Mouse (Mus musculus) kidney, embryonic 16.5 days (tissue): Measurements from ENCODE around the gene B430306N03Rik. TPM values are rescaled to one million over a fixed set of nuclear protein-coding genes. Genes with fewer than 3 reads are reported as not detected.

ENCODE experiments used
- ATAC-seq: fragments of 200-750 bp; cut with Nextera tagmentation; 2 replicates; pipeline ENCODE4 v1.8.0; 2017; ENCODE audit warnings: moderate TSS enrichment; ENCODE audit not compliant: low FRiP score, low TSS enrichment
- H3K27ac ChIP-seq: fragments of 300-500 bp; sonication (generic); 2 replicates; pipeline ENCODE4 v1.5.1; 2014; ENCODE audit warnings: low read length
- H3K27me3 ChIP-seq: fragments of 300-500 bp; sonication (generic); 2 replicates; pipeline ENCODE4 v1.6.1; 2014; ENCODE audit warnings: low read length, control low read depth, mixed read lengths; ENCODE audit not compliant: insufficient read depth
- H3K36me3 ChIP-seq: fragments of 300-500 bp; sonication (generic); 2 replicates; pipeline ENCODE4 v1.6.1; 2014; ENCODE audit warnings: low read length, control low read depth, mixed read lengths; ENCODE audit not compliant: insufficient read depth
- H3K4me1 ChIP-seq: fragments of 300-500 bp; sonication (generic); 2 replicates; pipeline ENCODE4 v1.6.1; 2014; ENCODE audit warnings: low read length, control low read depth, mixed read lengths; ENCODE audit not compliant: insufficient read depth
- H3K4me2 ChIP-seq: fragments of 300-500 bp; sonication (generic); replicated peaks from 2 replicates; pipeline ENCODE4 v1.6.1; 2014; ENCODE audit warnings: low read depth, low read length
- H3K4me3 ChIP-seq: fragments of 300-500 bp; sonication (generic); 2 replicates; pipeline ENCODE4 v1.5.1; 2014; ENCODE audit warnings: mild to moderate bottlenecking, low read length
- H3K9ac ChIP-seq: fragments of 300-500 bp; sonication (generic); replicated peaks from 2 replicates; pipeline ENCODE4 v1.6.1; 2014; ENCODE audit warnings: low read length
- H3K9me3 ChIP-seq: fragments of 300-500 bp; sonication (generic); 2 replicates; pipeline ENCODE4 v1.6.1; 2016; ENCODE audit warnings: low read length, control low read depth
- WGBS: fragments of 180-500 bp; shearing (Covaris S2); extraction: QIAGEN DNeasy Blood & Tissue Kit; methylation state at CpG from one replicate; pipeline ENCODE4 v1.1.7; 2014; 5-methylcytosine and 5-hydroxymethylcytosine counted together
- polyA plus RNA-seq: library from polyadenylated mRNA; unstranded; fragments of >200 nt; fragmentation: Nextera tagmentation; extraction: Ambion mirVana; gene quantifications from 2 replicates; pipeline ENCODE4 v1.2.1, GENCODE M21; 2015

B430306N03Rik gene
- polyA plus RNA-seq, 1 experiment from 2014 or later, result 0.25 TPM

DNA sequence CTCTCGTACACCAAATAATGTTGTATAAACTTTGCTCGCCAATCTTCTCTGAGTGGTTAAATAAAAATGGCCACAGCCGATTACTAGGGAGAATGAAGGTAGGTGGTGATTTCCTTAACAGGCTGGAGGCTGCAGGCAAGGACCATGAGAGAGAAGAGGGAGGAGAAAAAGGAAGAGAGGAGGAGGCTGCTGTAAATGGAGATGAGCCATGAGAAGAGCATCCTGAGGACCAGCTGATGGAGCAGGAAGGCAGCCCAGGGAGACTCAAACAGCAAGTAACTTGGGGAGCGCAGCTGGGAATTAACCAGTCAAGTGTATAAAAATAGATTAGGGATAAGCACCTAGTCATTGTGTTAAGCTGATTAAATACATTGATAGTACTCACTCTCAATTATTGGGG is 18.2 kb downstream of the B430306N03Rik start:
- 89% methylated on average over 4 of the region's 4 CpGs for WGBS
- Histone ChIP-seq H3K4me1 (no peaks in the 10 kb centered on the region), H3K27ac (no peak overlapping the region), H3K36me3 (no peaks in the 10 kb centered on the region), H3K4me3 (no peak overlapping the region), H3K4me2 (no peak overlapping the region), H3K27me3 (no peaks in the 10 kb centered on the region), H3K9ac (no peak overlapping the region), H3K9me3 (no peaks in the 10 kb centered on the region)
- no peak for ATAC-seq

DNA sequence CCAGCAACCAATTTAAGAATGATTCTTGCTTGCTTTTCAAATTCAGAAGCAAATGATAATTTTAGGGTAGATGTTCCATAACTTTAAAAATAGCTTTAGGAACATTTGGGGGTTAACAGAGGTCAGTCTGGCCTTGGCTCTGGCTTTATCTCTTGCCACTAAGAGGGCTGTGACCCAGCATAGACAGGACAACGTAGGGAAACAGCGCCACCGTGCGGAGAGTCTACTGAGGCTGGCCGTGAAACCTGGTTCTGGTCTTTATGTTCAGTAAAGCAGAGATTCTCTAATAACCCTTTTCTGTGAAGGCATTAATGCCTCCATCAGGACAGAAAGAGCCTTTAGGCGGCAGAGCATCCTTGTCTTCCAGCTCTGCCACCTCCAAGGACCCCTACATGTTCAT is 20.9 kb downstream of the B430306N03Rik start:
- H3K36me3 ChIP-seq, result no peaks in the 10 kb centered on the region
- 2% methylated on average over 6 of the region's 6 CpGs for WGBS
- H3K4me2 ChIP-seq, result no peak overlapping the region
- H3K27ac ChIP-seq, result no peak overlapping the region
- no peak overlapping the region for H3K4me3 ChIP-seq
- H3K4me1 ChIP-seq, result no peaks in the 10 kb centered on the region
- no peaks in the 10 kb centered on the region for H3K9me3 ChIP-seq
- no peak for ATAC-seq
- no peaks in the 10 kb centered on the region for H3K27me3 ChIP-seq
- H3K9ac ChIP-seq, result no peak overlapping the region

DNA sequence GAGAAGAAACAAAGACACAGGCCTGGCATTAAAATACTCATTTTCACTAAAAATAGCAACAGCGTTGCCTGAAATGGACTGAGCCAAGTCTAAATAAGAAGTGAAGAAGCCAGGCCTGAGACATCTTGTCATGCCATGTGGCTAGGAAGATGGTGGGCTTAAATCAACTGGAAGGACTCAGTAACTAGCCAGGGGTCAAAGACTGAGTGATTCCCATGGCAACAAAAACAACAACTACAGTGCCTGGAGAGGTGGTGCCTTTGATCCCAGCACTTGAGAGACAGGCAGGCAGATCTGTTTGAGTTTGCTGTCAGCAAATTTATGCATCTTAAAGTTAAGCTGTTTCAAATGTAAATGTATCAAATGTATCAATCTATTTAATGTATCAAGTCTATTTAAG is 24.3 kb downstream of the B430306N03Rik start:
- Histone ChIP-seq H3K4me2 (no peak overlapping the region), H3K27ac (no peak overlapping the region), H3K4me1 (no peaks in the 10 kb centered on the region), H3K9ac (no peak overlapping the region), H3K36me3 (no peaks in the 10 kb centered on the region), H3K4me3 (no peak overlapping the region), H3K27me3 (no peaks in the 10 kb centered on the region), H3K9me3 (no peaks in the 10 kb centered on the region)
- no peak for ATAC-seq
- WGBS, result 96% methylated on average over 1 of the region's 1 CpGs

DNA sequence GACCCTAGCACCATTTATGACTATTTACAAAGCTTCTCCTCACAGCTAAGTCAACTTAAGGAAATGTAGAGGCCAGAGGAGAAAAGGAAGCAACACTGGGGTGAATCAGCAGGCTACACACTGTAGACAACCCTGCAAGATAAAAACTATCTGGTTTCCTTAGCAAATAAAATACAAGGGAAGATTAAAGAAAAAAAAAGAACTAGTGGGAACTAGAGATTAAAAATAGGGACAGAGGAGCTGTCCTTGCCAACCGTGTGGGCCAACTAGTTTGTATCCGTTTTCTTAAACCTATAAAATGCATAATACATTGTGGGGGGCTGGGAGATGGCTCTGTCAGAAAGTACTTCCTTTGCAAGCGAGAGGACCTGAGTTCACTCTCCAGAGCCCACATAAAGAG is 26.0 kb downstream of the B430306N03Rik start:
- no peak overlapping the region for H3K27ac ChIP-seq
- H3K4me2 ChIP-seq, result no peak overlapping the region
- H3K27me3 ChIP-seq, result no peaks in the 10 kb centered on the region
- H3K4me1 ChIP-seq, result no peaks in the 10 kb centered on the region
- H3K36me3 ChIP-seq, result no peaks in the 10 kb centered on the region
- no peak for ATAC-seq
- H3K9me3 ChIP-seq, result no peaks in the 10 kb centered on the region
- WGBS, result 73% methylated on average over 3 of the region's 3 CpGs
- no peak overlapping the region for H3K9ac ChIP-seq
- no peak overlapping the region for H3K4me3 ChIP-seq

DNA sequence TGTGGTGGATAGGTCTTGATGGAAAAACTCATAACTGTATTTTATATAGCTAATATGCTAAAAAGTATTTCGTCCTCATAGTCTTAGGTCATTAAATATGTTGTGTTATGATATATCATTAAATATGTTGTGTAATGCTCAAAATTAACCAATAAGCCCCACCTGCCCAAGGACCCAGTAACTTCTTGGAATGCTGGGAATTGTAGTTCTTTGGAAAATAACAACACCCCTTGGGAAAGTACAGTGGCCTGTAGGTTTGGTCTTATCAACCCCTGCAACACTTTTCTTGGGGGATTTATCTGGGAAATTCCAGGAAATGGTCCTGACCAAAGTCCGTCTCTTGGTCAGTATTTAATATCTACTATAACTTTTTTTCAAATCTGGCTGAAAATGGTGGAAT is 27.1 kb downstream of the B430306N03Rik start:
- Histone ChIP-seq H3K36me3 (no peaks in the 10 kb centered on the region), H3K4me1 (no peaks in the 10 kb centered on the region), H3K9me3 (no peaks in the 10 kb centered on the region), H3K4me3 (no peak overlapping the region), H3K27me3 (no peaks in the 10 kb centered on the region), H3K4me2 (no peak overlapping the region), H3K9ac (no peak overlapping the region), H3K27ac (no peak overlapping the region)
- no peak for ATAC-seq
- 86% methylated on average over 2 of the region's 2 CpGs for WGBS

DNA sequence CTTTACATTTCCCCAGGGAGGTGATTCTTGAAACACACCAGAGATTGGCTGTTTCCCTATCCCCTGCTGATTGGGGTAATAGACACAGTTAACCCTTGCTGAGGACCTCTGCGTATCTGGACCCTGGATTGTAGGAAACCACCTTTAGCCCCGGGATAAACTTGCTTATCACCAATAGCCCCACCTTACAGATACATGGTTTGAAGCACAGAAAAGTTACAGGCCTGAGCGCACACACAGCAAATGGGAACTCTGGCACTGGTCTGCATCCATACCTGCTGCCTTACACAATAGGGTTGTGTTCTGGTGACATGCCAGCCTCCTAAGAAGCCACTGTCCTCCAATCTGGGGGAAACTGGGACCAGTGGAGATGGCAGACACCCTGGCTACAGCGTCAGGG is 29.9 kb downstream of the B430306N03Rik start:
- ATAC-seq, result no peak
- Histone ChIP-seq H3K9ac (no peak overlapping the region), H3K4me3 (no peak overlapping the region), H3K9me3 (no peaks in the 10 kb centered on the region), H3K4me2 (no peak overlapping the region), H3K27me3 (no peaks in the 10 kb centered on the region), H3K4me1 (no peaks in the 10 kb centered on the region), H3K36me3 (no peaks in the 10 kb centered on the region), H3K27ac (no peak overlapping the region)
- 86% methylated on average over 4 of the region's 4 CpGs for WGBS

DNA sequence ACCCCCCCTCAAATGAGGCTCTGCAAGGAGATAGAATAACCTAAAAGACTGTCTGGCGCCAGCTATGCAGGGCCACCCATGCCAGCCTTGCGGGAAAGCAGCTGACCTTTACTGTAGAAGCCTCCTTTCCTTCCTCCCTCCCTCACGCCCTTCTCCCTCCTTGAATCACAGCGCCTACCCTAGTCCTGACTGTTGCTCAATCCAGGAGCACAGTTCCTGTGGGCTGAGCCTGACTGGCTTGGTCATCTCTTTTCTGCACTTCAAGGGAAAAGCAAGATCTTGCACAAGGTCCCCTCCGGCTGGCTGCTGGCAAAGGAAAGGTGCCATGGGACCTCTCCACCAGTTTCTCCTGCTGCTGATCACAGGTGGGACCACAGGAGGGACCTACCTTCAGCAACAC is 30.3 kb downstream of the B430306N03Rik start, which contains the start of gene Trem2:
Gene Trem2 (plus strand): TSS at position 171 of the 400 bp plus-strand sequence.
- no peaks in the 10 kb centered on the region for H3K4me1 ChIP-seq
- H3K9ac ChIP-seq, result no peak within 1 kb of the TSS
- no peak for ATAC-seq
- H3K27ac ChIP-seq, result no peak within 1 kb of the TSS
- WGBS, result 66% methylated on average over 5 of the region's 5 CpGs
- no peaks in the 10 kb centered on the region for H3K27me3 ChIP-seq
- H3K9me3 ChIP-seq, result no peaks in the 10 kb centered on the region
- no peak within 1 kb of the TSS for H3K4me3 ChIP-seq
- no peak within 1 kb of the TSS for H3K4me2 ChIP-seq
- no peaks in the 10 kb centered on the region for H3K36me3 ChIP-seq

DNA sequence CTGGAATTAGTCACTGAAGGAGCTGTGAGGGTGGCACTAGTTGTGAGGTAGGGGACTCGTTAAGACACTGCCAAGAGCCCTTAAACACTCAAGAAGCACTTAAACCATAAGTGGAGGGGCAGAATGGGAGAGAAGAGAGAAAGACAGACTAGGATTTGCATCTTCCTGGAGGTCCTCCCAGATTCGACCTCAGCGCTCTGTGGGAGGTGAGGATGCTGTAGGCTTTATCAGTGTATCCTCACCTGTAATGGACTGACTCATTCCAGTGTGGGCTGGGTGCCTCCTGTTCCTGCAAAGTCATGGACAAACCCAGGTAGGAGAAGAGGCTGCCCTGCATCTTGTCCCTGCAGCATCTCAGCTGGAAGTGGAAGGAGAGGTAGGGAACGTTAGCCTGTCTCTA is 30.9 kb downstream of the B430306N03Rik start:
- no peak overlapping the region for H3K4me3 ChIP-seq
- H3K27me3 ChIP-seq, result no peaks in the 10 kb centered on the region
- ATAC-seq, result no peak
- no peaks in the 10 kb centered on the region for H3K4me1 ChIP-seq
- 70% methylated on average over 4 of the region's 4 CpGs for WGBS
- no peak overlapping the region for H3K4me2 ChIP-seq
- no peak overlapping the region for H3K9ac ChIP-seq
- no peak overlapping the region for H3K27ac ChIP-seq
- no peaks in the 10 kb centered on the region for H3K36me3 ChIP-seq
- H3K9me3 ChIP-seq, result no peaks in the 10 kb centered on the region

DNA sequence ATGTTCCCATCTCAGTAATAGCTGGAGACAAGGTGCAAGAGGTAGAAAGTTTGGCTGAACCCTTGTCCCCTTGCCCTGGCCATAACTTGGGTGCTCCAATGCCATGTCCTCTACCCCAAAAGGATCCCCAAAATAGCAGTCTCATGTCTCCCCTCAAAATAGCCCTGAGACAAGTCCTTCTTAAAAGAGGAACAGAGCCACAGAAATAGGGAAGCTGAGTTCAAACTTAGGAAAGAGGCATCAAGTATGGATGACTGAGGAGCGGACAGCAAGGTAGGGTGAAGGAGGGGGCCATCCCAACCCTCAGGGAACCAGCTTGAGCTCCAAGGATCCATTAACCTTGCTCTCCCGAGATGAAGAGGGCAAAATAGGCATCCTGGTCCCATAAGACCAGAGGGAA is 31.3 kb downstream of the B430306N03Rik start:
- Histone ChIP-seq H3K4me1 (no peaks in the 10 kb centered on the region), H3K9me3 (no peaks in the 10 kb centered on the region), H3K27me3 (no peaks in the 10 kb centered on the region), H3K27ac (no peak overlapping the region), H3K4me3 (no peak overlapping the region), H3K4me2 (no peak overlapping the region), H3K36me3 (no peaks in the 10 kb centered on the region), H3K9ac (no peak overlapping the region)
- 74% methylated on average over 2 of the region's 2 CpGs for WGBS
- no peak for ATAC-seq

DNA sequence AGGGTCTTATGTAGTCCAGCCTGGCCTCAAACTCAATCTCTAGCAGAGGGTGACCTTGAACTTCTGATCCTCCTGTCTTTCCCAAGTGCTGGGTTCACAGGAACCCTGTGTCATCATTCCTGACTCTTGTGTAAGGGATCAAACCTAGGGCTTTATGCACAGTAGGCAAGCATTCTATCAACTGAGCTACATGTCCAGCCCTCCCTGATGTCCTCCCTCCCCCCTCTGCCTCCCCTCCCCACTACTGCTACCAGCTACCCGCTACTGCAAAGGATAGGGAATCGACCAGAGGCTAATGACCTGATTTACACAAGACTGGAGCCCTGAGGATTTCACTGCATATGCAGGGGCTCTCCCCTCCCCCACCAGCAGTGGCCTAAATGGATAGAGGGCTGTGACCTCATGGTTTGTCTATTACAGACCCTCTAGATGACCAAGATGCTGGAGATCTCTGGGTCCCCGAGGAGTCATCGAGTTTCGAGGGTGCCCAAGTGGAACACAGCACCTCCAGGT is 34.8 kb downstream of the B430306N03Rik start:
- 70% methylated on average over 5 of the region's 5 CpGs for WGBS
- H3K9me3 ChIP-seq, result no peaks in the 10 kb centered on the region

More for the DNA sequence above, 34.8 kb downstream of the B430306N03Rik start:
- Histone ChIP-seq H3K27me3 (no peaks in the 10 kb centered on the region), H3K4me3 (no peak overlapping the region), H3K4me2 (no peak overlapping the region), H3K9ac (no peak overlapping the region), H3K4me1 (no peaks in the 10 kb centered on the region), H3K36me3 (no peaks in the 10 kb centered on the region), H3K27ac (no peak overlapping the region)
- ATAC-seq, result no peak
